ENCODE assay signal across 22 mouse cellular contexts in genomic region chr3:143569930-143570329, GRCm38 (mm10).
DNase-seq lines count a peak whose midpoint lies in the region; ATAC-seq and TF ChIP-seq lines count a peak whose summit lies in the region.
"Had no signal": no experiment of that assay in that cellular context is flagged by ENCODE, and none has a peak within 500 bp of the region (broad histone marks: within the 10 kb centered on the region; RNA-seq: fewer than 3 reads in every experiment).

No protein-coding gene starts in this region.

- H3K9ac ChIP-seq in kidney, embryonic 14.5 days (ENCODE audit: low read depth, low read length): no peak overlapping the region
- H3K9ac ChIP-seq in limb, embryonic 14.5 days (ENCODE audit: low read depth, low read length, severe bottlenecking): no peak overlapping the region
- H3K9ac ChIP-seq: embryonic facial prominence, embryonic 12.5 days; forebrain, embryonic 12.5 days; forebrain, postnatal 0 days; heart, embryonic 12.5 days; hindbrain, embryonic 15.5 days had no signal

- no peaks in the 10 kb centered on the region for H3K27me3 ChIP-seq in kidney, embryonic 14.5 days (ENCODE audit: control insufficient read depth, insufficient read depth, low read length)
- no peaks in the 10 kb centered on the region for H3K27me3 ChIP-seq in limb, embryonic 14.5 days (ENCODE audit: control insufficient read depth, insufficient read depth, low read length)
- H3K27me3 ChIP-seq: embryonic facial prominence, embryonic 12.5 days; forebrain, embryonic 12.5 days; heart, embryonic 12.5 days; hindbrain, embryonic 15.5 days; Patski had no signal

- H3K36me3 ChIP-seq in kidney, embryonic 14.5 days (ENCODE audit: control insufficient read depth, insufficient read depth, low read length): no peaks in the 10 kb centered on the region
- H3K36me3 ChIP-seq in limb, embryonic 14.5 days (ENCODE audit: control insufficient read depth, insufficient read depth, low read length): no peaks in the 10 kb centered on the region
- H3K36me3 ChIP-seq: embryonic facial prominence, embryonic 12.5 days; forebrain, embryonic 12.5 days; heart, embryonic 12.5 days; hindbrain, embryonic 15.5 days had no signal

- H3K27ac ChIP-seq in kidney, embryonic 14.5 days (ENCODE audit: low read depth, low read length): no peak overlapping the region
- no peak overlapping the region for H3K27ac ChIP-seq in limb, embryonic 14.5 days (replicated peaks; ENCODE audit: low read depth, low read length)
- H3K27ac ChIP-seq: embryonic facial prominence, embryonic 12.5 days; forebrain, embryonic 12.5 days; gastrocnemius, adult 2 months; hindbrain, embryonic 15.5 days had no signal

- H3K4me3 ChIP-seq in kidney, embryonic 14.5 days (ENCODE audit: low read length): no peak overlapping the region
- no peak overlapping the region for H3K4me3 ChIP-seq in limb, embryonic 14.5 days (replicated peaks; ENCODE audit: low read length)
- H3K4me3 ChIP-seq: embryonic facial prominence, embryonic 12.5 days; forebrain, embryonic 12.5 days; gastrocnemius, adult 2 months; heart, embryonic 12.5 days; hindbrain, embryonic 15.5 days had no signal

- H3K4me1 ChIP-seq in kidney, embryonic 14.5 days (ENCODE audit: control insufficient read depth, insufficient read depth, low read length): no peaks in the 10 kb centered on the region
- H3K4me1 ChIP-seq in limb, embryonic 14.5 days (ENCODE audit: control insufficient read depth, insufficient read depth, low read length): peaks cover 9% of the 10 kb centered on the region
- H3K4me1 ChIP-seq: forebrain, embryonic 12.5 days; hindbrain, embryonic 15.5 days had no signal

- peak; percentile 26 for DNase-seq in embryo, embryonic 11 days
- DNase-seq in embryo, embryonic 10.5 days (ENCODE audit: low spot score): no peak
- DNase-seq in kidney, adult 11 months: no peak
- no peak for DNase-seq in limb, embryonic 14.5 days (ENCODE audit: low spot score)
- DNase-seq in adrenal gland, postnatal 10 days: no peak
- DNase-seq: adrenal gland, adult 2 months; adrenal gland, postnatal 36 days; B cell, adult 2 months; cerebellum, adult 2 months; cerebellum, postnatal 10 days; forebrain, postnatal 0 days; gastrocnemius, adult 2 months; gastrocnemius, postnatal 25 days; heart, postnatal 36 days had no signal

- no peaks in the 10 kb centered on the region for H3K9me3 ChIP-seq in kidney, embryonic 14.5 days (ENCODE audit: control insufficient read depth, low read length)
- H3K9me3 ChIP-seq in limb, embryonic 14.5 days (ENCODE audit: control insufficient read depth, low read length): no peaks in the 10 kb centered on the region
- H3K9me3 ChIP-seq: embryonic facial prominence, embryonic 12.5 days; forebrain, embryonic 12.5 days; heart, embryonic 12.5 days; hindbrain, embryonic 15.5 days had no signal

- no peak overlapping the region for H3K4me2 ChIP-seq in kidney, embryonic 14.5 days (replicated peaks; ENCODE audit: low read depth, low read length)
- H3K4me2 ChIP-seq in limb, embryonic 14.5 days (replicated peaks; ENCODE audit: low read depth, low read length, severe bottlenecking): no peak overlapping the region
- H3K4me2 ChIP-seq: embryonic facial prominence, embryonic 12.5 days; forebrain, embryonic 12.5 days; heart, embryonic 12.5 days; hindbrain, embryonic 15.5 days had no signal

- 27% methylated on average over 6 of the region's 6 CpGs for WGBS in kidney, embryonic 14.5 days
- WGBS in limb, embryonic 14.5 days: 41% methylated on average over 6 of the region's 6 CpGs

- 0 out of 2 replicates have a peak, but pooled peaks have one; percentile 46 for ATAC-seq in kidney, embryonic 14.5 days (ENCODE audit: low FRiP score, low TSS enrichment)
- ATAC-seq in limb, embryonic 14.5 days (ENCODE audit: low FRiP score, low read depth): 0 out of 2 replicates have a peak, but pooled peaks have one; percentile 12
- ATAC-seq in CD4-positive, CD25-positive, alpha-beta regulatory T cell, adult 4 months: no peak
- ATAC-seq: forebrain, postnatal 0 days; intestine, embryonic 16.5 days; Patski had no signal

- TF ChIP-seq POLR2A in limb, embryonic 14.5 days (IDR thresholded peaks at IDR 0.05; ENCODE audit: borderline replicate concordance, extremely low read depth, insufficient read depth, insufficient read length): no peak
